Mouse (Mus musculus) granulocyte monocyte progenitor cell, adult 5-6 weeks (primary cell): ENCODE measurements around the gene Jam3. TPM values are rescaled to one million over a fixed set of nuclear protein-coding genes. Genes with fewer than 3 reads are reported as not detected.

Source experiments
- ATAC-seq: replicated peaks from 2 replicates; pipeline ENCODE4 v1.8.0; 2016; ENCODE audit warnings: mild to moderate bottlenecking, moderate TSS enrichment, inconsistent platforms; ENCODE audit not compliant: poor library complexity, severe bottlenecking
- total RNA-seq, 2 experiments: library from RNA; stranded (forward) in 1 of 2; stranded (reverse) in 1 of 2; fragments of 200-712, 200-1000 nt in 1 of 2; fragments of >200 nt in 1 of 2; fragmentation: Nextera tagmentation in 1 of 2; gene quantifications; 2 replicates each; pipeline ENCODE4 v1.2.3; 2014 to 2017

Gene Jam3
- total RNA-seq, 2 experiments from 2014 or later = 0.26 TPM; not detected in 1

DNA sequence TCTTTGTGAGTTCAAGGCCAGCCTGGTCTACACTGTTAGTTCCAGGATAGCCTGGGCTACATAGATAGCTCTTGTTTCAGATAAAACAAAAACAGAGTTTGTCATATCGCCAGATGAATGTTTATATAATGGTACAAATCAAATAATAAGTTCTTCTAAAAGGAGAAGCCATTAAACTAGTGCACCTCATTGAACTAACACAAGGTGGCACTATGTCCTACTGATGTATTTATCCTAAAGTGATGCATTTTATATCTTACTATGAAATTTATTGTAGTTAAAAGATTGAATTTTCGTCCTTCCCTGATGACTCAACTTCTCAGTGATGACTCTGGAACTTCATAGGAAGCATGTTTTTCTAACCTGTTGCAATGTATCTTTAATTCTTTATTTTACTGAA is 105.7 kb downstream of the Jam3 start:
- ATAC-seq = no peak

Other genes starting within 250 kb of the Jam3 start
- gene Gm1110, start 232.3 kb downstream of the Jam3 start, total RNA-seq (2014; fragmentation: Nextera tagmentation) = 1.3 TPM in 1 of 2 replicates, not detected in the other
- gene Gm1110, start 232.3 kb downstream of the Jam3 start, total RNA-seq (2017) = not detected in 2 replicates
- gene Acad8, start 155.9 kb downstream of the Jam3 start, total RNA-seq (2014; fragmentation: Nextera tagmentation) = 33.0 and 46.8 TPM in 2 replicates
- 15.0 and 20.1 TPM in 2 replicates for gene Acad8, start 155.9 kb downstream of the Jam3 start, total RNA-seq (2017)
- 154 and 179 TPM in 2 replicates for gene Thyn1, start 155.7 kb downstream of the Jam3 start, total RNA-seq (2014; fragmentation: Nextera tagmentation)
- gene Thyn1, start 155.7 kb downstream of the Jam3 start, total RNA-seq (2017) = 108 and 144 TPM in 2 replicates
- gene Vps26b, start 125.4 kb downstream of the Jam3 start, total RNA-seq (2014; fragmentation: Nextera tagmentation) = 35.9 and 47.6 TPM in 2 replicates
- gene Vps26b, start 125.4 kb downstream of the Jam3 start, total RNA-seq (2017) = 37.3 and 37.9 TPM in 2 replicates
- gene Ncapd3, start 125.2 kb downstream of the Jam3 start, total RNA-seq (2014; fragmentation: Nextera tagmentation) = 56.6 and 57.9 TPM in 2 replicates
- 45.1 and 49.9 TPM in 2 replicates for gene Ncapd3, start 125.2 kb downstream of the Jam3 start, total RNA-seq (2017)
- gene Igsf9b, start 143.8 kb upstream of the Jam3 start, total RNA-seq (2014; fragmentation: Nextera tagmentation) = not detected in 2 replicates
- 0.10 TPM in 1 of 2 replicates, not detected in the other for gene Igsf9b, start 143.8 kb upstream of the Jam3 start, total RNA-seq (2017)
- not detected in 2 replicates for gene Spata19, start 241.4 kb upstream of the Jam3 start, total RNA-seq (2014; fragmentation: Nextera tagmentation)
- not detected in 2 replicates for gene Spata19, start 241.4 kb upstream of the Jam3 start, total RNA-seq (2017)